Mouse (Mus musculus) spleen, adult 2 months (tissue): ENCODE measurements around the gene Lrrc42.

Experiments used
- CTCF ChIP-seq: fragments of 200-500 bp; IDR thresholded peaks from 2 replicates; pipeline ENCODE4 v1.5.1; 2011; ENCODE audit warnings: mild to moderate bottlenecking, inconsistent platforms; ENCODE audit not compliant: insufficient read depth, insufficient read length, insufficient replicate concordance; ENCODE audit errors: extremely low read depth
- POLR2A ChIP-seq: fragments of 200-500 bp; IDR thresholded peaks from 2 replicates; pipeline ENCODE4 v1.6.1; 2011; ENCODE audit warnings: low read depth, low read length, inconsistent platforms

DNA sequence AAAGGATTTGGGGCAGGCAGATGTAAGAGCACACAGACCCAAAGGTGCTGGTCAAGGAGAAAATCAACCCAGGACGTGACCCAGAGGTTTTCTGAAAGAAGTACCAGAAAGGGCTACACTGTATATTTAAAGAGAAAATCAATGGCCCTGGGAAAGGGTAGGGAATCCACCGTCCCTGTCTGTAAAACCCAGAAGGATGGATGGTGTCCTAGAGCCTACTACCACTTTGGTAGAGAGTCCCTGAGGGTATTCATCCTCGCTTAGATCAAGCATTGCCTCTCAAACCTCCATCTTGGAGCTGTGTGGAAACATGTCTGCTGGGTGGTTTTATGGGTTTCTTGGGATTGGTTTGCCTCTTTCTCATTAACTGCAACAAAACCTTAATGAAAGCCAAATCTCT is 1.1 kb upstream of the Lrrc42 start:
- TF ChIP-seq POLR2A (no peak), CTCF (no peak)
